Mouse (Mus musculus) liver, embryonic 12.5 days (tissue): Measurements from ENCODE around the gene Mast4. TPM values are rescaled to one million over a fixed set of nuclear protein-coding genes. Genes with fewer than 3 reads are reported as not detected.
A peak's percentile ranks its signal among the peaks of the same experiment; 100 is the strongest.

Experiments
- ATAC-seq: fragments of 200-750 bp; cut with Nextera tagmentation; 2 replicates; pipeline ENCODE4 v1.8.0; 2017; ENCODE audit warnings: moderate number of reproducible peaks, mild to moderate bottlenecking, moderate library complexity
- H3K27ac ChIP-seq: fragments of 300-500 bp; sonication (generic); 2 replicates; pipeline ENCODE4 v1.5.1; 2016; ENCODE audit warnings: mild to moderate bottlenecking
- H3K27me3 ChIP-seq: fragments of 300-500 bp; sonication (generic); replicated peaks from 2 replicates; pipeline ENCODE4 v1.6.1; 2016; ENCODE audit warnings: mild to moderate bottlenecking, moderate library complexity
- H3K36me3 ChIP-seq: fragments of 300-500 bp; sonication (generic); 2 replicates; pipeline ENCODE4 v1.6.1; 2016; ENCODE audit warnings: mild to moderate bottlenecking, moderate library complexity
- H3K4me1 ChIP-seq: fragments of 300-500 bp; sonication (generic); 2 replicates; pipeline ENCODE4 v1.6.1; 2016
- H3K4me2 ChIP-seq: fragments of 300-500 bp; sonication (generic); 2 replicates; pipeline ENCODE4 v1.6.1; 2016; ENCODE audit warnings: mild to moderate bottlenecking, moderate library complexity
- H3K4me3 ChIP-seq: fragments of 300-500 bp; sonication (generic); 2 replicates; pipeline ENCODE4 v1.5.1; 2016; ENCODE audit warnings: mild to moderate bottlenecking, moderate library complexity
- H3K9ac ChIP-seq: fragments of 300-500 bp; sonication (generic); 2 replicates; pipeline ENCODE4 v1.6.1; 2016; ENCODE audit warnings: mild to moderate bottlenecking, moderate library complexity
- H3K9me3 ChIP-seq: fragments of 300-500 bp; sonication (generic); replicated peaks from 2 replicates; pipeline ENCODE4 v1.6.1; 2016; ENCODE audit warnings: mild to moderate bottlenecking, moderate library complexity
- WGBS: fragments of 180-500 bp; shearing (Covaris S2); methylation state at CpG from one replicate; pipeline ENCODE4 v1.1.7; 2016; ENCODE audit not compliant: insufficient replicate concordance; 5-methylcytosine and 5-hydroxymethylcytosine counted together
- polyA plus RNA-seq: library from polyadenylated mRNA; unstranded; fragments of >200 nt; fragmentation: Nextera tagmentation; extraction: Ambion mirVana; gene quantifications from 2 replicates; pipeline ENCODE4 v1.2.1, GENCODE M21; 2016

Mast4 gene
- polyA plus RNA-seq, 1 experiment from 2014 or later: 4.7 TPM

GRCm38 (mm10) chr13:102988976-102989375 lies 345.3 kb downstream of the Mast4 start:
- Histone ChIP-seq H3K9ac (no peak overlapping the region), H3K9me3 (no peaks in the 10 kb centered on the region; the same call in 1 of the 2 replicates)
- 78% methylated on average over 4 of the region's 4 CpGs for WGBS

GRCm38 (mm10) chr13:102988251-102988895 lies 345.9 kb downstream of the Mast4 start:
- H3K27me3 ChIP-seq: no peaks in the 10 kb centered on the region
- no peak overlapping the region for H3K27ac ChIP-seq
- H3K4me1 ChIP-seq: no peaks in the 10 kb centered on the region
- H3K9me3 ChIP-seq: peaks cover 3% of the 10 kb centered on the region; the same call in 1 of the 2 replicates
- no peak overlapping the region for H3K4me3 ChIP-seq
- no peaks in the 10 kb centered on the region for H3K36me3 ChIP-seq
- WGBS: 74% methylated on average over 11 of the region's 11 CpGs
- ATAC-seq: no peak
- H3K4me2 ChIP-seq: no peak overlapping the region
- H3K9ac ChIP-seq: no peak overlapping the region

More at GRCm38 (mm10) chr13:102988976-102989375, 345.3 kb downstream of the Mast4 start:
- Histone ChIP-seq H3K27me3 (no peaks in the 10 kb centered on the region), H3K36me3 (no peaks in the 10 kb centered on the region), H3K27ac (no peak overlapping the region), H3K4me2 (no peak overlapping the region), H3K4me3 (no peak overlapping the region), H3K4me1 (no peaks in the 10 kb centered on the region)
- no peak for ATAC-seq

GRCm38 (mm10) chr13:102984550-102984949 lies 349.7 kb downstream of the Mast4 start:
- 71% methylated on average over 4 of the region's 4 CpGs for WGBS
- Histone ChIP-seq H3K4me2 (no peak overlapping the region), H3K36me3 (no peaks in the 10 kb centered on the region), H3K4me3 (no peak overlapping the region), H3K9ac (no peak overlapping the region), H3K9me3 (peaks cover 3% of the 10 kb centered on the region; the same call in 1 of the 2 replicates), H3K27me3 (no peaks in the 10 kb centered on the region), H3K4me1 (no peaks in the 10 kb centered on the region), H3K27ac (no peak overlapping the region)
- ATAC-seq: no peak

- Histone ChIP-seq H3K36me3 (no peaks in the 10 kb centered on the region), H3K4me2 (no peak overlapping the region), H3K9me3 (no peaks in the 10 kb centered on the region), H3K27ac (no peak overlapping the region), H3K9ac (no peak overlapping the region), H3K27me3 (no peaks in the 10 kb centered on the region), H3K4me1 (no peaks in the 10 kb centered on the region), H3K4me3 (no peak overlapping the region)
- no peak for ATAC-seq
- WGBS: 42% methylated on average over 5 of the region's 5 CpGs
Measured at GRCm38 (mm10) chr13:102973853-102974252, 360.4 kb downstream of the Mast4 start.

DNA sequence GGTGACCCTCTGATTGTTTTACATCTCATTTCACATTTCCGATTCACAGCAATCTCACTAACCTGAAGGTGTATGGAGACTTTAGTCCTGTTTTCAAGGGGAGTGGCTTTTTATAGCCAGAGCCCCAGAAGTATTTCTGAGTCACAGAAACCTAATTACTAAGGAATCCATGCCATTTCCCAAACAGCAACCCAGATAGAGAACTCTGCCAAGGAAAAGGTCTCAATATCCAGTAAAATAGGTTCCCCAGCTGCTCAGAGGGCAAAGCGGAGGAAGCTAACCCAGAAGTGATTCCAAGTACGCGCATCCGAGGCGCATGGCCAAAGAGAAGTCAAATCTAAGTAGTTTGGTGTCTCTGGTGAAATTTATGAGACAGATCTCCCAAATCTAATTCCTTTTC lies 370.8 kb downstream of the Mast4 start:
- Histone ChIP-seq H3K27me3 (no peaks in the 10 kb centered on the region), H3K9me3 (no peaks in the 10 kb centered on the region), H3K9ac (no peak overlapping the region), H3K4me3 (no peak overlapping the region), H3K36me3 (no peaks in the 10 kb centered on the region), H3K27ac (no peak overlapping the region), H3K4me2 (no peak overlapping the region), H3K4me1 (no peaks in the 10 kb centered on the region)
- no peak for ATAC-seq
- WGBS: 80% methylated on average over 6 of the region's 6 CpGs

GRCm38 (mm10) chr13:102958273-102959270 lies 375.7 kb downstream of the Mast4 start:
- Histone ChIP-seq H3K4me1 (no peaks in the 10 kb centered on the region), H3K36me3 (no peaks in the 10 kb centered on the region), H3K9ac (no peak overlapping the region), H3K9me3 (no peaks in the 10 kb centered on the region), H3K27ac (no peak overlapping the region), H3K27me3 (peaks cover 6% of the 10 kb centered on the region; the same call in 1 of the 2 replicates), H3K4me2 (peak overlapping the region; percentile 29; the same call in 1 of the 2 replicates), H3K4me3 (no peak overlapping the region)
- WGBS: 67% methylated on average over 19 of the region's 19 CpGs
- ATAC-seq: no peak

GRCm38 (mm10) chr13:102957508-102958272 lies 376.6 kb downstream of the Mast4 start:
- no peak for ATAC-seq

DNA sequence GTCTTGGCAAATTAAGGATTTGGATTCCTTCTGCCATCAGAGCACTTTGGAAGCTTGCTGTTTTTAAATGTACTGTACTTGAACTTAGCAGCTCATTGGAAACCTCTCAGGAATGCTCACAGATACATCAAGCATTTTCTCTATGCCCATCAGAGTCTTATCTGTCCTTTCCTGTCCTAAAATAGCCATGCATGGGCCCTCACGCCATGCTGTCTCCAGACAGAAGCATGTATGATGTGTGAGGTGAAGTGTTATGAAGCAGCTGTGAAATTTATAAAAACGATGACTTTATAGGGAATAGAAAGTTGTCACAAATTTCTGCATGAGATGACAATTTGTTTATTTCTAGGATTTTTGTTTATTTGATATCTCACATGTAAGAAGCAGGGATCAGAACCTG lies 378.8 kb downstream of the Mast4 start:
- no peak for ATAC-seq
- Histone ChIP-seq H3K27me3 (peaks cover 6% of the 10 kb centered on the region; the same call in 1 of the 2 replicates), H3K27ac (no peak overlapping the region), H3K4me3 (no peak overlapping the region), H3K9ac (no peak overlapping the region), H3K9me3 (no peaks in the 10 kb centered on the region), H3K36me3 (no peaks in the 10 kb centered on the region), H3K4me2 (no peak overlapping the region), H3K4me1 (no peaks in the 10 kb centered on the region)
- WGBS: 59% methylated on average over 2 of the region's 2 CpGs

More at GRCm38 (mm10) chr13:102957508-102958272, 376.6 kb downstream of the Mast4 start:
- Histone ChIP-seq H3K4me2 (peak overlapping the region; percentile 29; the same call in 1 of the 2 replicates), H3K27ac (no peak overlapping the region), H3K4me3 (no peak overlapping the region), H3K36me3 (no peaks in the 10 kb centered on the region), H3K9ac (no peak overlapping the region), H3K4me1 (no peaks in the 10 kb centered on the region), H3K9me3 (no peaks in the 10 kb centered on the region), H3K27me3 (peaks cover 6% of the 10 kb centered on the region; the same call in 1 of the 2 replicates)
- WGBS: 31% methylated on average over 15 of the region's 15 CpGs

DNA sequence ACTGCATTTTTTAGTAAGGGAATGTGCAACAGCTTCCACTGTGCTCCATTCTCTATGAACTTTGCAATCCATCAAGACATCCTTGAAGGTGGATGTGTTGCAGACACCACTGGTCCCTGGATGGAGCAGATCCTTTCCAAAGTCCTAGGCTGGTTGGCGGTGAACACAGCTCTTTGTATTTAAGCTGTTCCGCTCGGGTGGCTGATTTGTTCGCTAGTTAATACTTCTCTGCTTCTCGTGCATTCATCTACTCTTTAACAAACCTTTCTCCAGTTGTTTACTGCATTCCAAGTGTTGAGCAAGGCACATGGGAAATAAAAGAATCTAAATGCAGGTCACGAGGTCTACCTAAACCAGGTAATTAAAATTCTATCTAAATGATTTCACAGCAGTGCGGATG lies 384.5 kb downstream of the Mast4 start:
- Histone ChIP-seq H3K27ac (no peak overlapping the region), H3K9me3 (no peaks in the 10 kb centered on the region), H3K4me1 (no peaks in the 10 kb centered on the region), H3K9ac (no peak overlapping the region), H3K36me3 (no peaks in the 10 kb centered on the region), H3K4me2 (no peak overlapping the region), H3K4me3 (no peak overlapping the region), H3K27me3 (no peaks in the 10 kb centered on the region)
- 73% methylated on average over 7 of the region's 7 CpGs for WGBS
- ATAC-seq: no peak

DNA sequence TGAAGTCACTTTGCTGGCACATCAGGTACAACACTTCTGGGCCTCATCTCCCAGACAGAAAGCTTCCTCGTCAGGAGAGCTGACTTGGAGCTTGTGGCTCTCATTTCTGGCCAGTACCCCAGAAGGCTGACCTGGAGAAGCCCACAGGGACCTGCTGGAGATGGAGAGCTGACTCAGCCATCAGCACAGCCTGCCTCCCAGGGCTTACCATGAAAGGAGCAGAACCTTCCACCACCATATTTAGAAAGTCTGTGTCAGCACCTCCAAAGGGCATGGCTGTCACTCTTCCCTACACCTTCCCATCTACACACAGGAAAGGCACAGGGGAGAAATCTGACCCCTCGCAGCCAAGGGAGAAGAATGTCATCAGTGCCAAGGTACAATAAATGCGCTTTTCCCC lies 385.3 kb downstream of the Mast4 start:
- Histone ChIP-seq H3K4me1 (no peaks in the 10 kb centered on the region), H3K27ac (no peak overlapping the region), H3K27me3 (no peaks in the 10 kb centered on the region), H3K9ac (no peak overlapping the region), H3K4me2 (no peak overlapping the region), H3K4me3 (no peak overlapping the region), H3K9me3 (no peaks in the 10 kb centered on the region), H3K36me3 (no peaks in the 10 kb centered on the region)
- WGBS: 73% methylated on average over 3 of the region's 3 CpGs
- ATAC-seq: no peak

DNA sequence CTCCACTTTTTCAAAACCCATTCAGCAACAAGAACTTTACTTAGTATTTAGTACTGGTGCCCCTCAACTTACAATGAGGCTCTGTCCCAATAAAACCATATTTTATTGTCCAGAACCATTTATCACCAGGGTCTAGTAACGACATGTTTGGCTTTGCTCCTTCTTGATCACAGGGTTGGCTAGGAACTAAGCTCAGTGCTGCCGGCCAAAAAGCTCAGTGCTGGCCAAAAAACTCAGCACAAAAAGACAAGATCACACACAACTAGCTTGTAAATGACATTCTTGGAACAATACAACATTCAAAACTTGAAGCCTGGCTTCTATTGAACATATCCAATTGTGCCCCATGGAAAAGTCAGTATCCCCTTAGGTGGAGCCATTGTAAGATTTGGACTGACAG lies 386.8 kb downstream of the Mast4 start:
- Histone ChIP-seq H3K4me2 (no peak overlapping the region), H3K9me3 (no peaks in the 10 kb centered on the region), H3K27me3 (no peaks in the 10 kb centered on the region), H3K27ac (no peak overlapping the region), H3K9ac (no peak overlapping the region), H3K36me3 (no peaks in the 10 kb centered on the region), H3K4me3 (no peak overlapping the region), H3K4me1 (no peaks in the 10 kb centered on the region)
- no peak for ATAC-seq
- WGBS: 72% methylated on average over 2 of the region's 2 CpGs
